Mouse (Mus musculus) heart, postnatal 36 days (tissue): ENCODE measurements at regions not wholly inside any gene's neighbourhood (a gene's known extent, or its start where the extent isn't known, plus 50 kb on each side); places are given as distances from the start of the nearest gene placed in this dataset.
"Not testable (repeated sequence)": the region's sequence is repeated elsewhere in the genome, so short reads cannot be mapped to it uniquely, and the experiment has no call there.

Experiments
- DNase-seq, 2 experiments: peaks; one replicate each; pipeline ENCODE4 v3.0.0; 2021 to 2022
- intact Hi-C: fragments of 180-260 bp; cut with DNase I; formaldehyde crosslinking; loops from one replicate; pipeline ENCODE4 v1.15.1; 2025

DNA sequence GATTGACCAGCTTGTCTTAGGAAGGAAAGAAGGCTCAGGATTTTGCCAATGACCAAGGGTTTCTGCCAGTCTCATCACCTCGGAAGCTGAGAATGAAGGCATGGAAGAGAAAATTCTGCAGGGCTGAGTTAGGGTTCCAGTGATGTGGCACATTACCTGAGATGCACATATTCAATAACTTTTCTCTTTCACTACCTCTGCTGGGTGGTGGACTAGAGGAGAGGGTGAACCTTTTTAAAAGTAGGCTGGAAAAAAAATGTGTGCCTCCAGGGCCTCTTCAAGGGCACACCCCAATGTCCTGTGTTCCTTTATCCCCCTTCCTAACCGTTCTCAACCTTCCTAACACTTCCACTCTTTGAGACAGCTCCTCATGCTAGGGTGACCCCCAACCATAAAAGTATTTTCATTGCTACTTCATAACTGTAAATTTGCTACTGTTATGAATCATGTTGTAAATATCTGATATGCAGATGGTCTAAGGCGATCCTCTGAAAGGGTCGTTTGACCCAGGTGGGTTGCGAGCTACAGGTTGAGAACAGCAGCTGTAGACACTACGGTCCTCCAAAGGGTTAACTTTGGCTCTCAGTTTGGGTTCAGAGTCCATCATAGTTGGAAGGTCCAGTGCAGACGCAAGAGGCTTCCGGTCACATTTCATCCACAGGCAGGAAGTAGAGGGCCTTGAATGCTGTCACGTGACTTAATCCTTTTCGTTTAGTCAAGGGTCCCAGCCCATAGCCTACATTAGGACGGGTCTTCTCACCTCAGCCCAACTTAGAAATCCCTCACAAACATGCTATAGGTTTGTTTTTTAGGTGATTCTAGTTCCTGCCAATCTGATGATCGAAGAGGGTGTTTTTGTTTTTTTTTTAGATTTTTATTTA is 75.1 kb upstream of the Cpsf6 start:
- intact Hi-C loops: loop anchor here (1.0 kb wide), 1 partner anchor 222 kb away; no protein-coding TSS in a partner anchor
- no peak for DNase-seq

DNA sequence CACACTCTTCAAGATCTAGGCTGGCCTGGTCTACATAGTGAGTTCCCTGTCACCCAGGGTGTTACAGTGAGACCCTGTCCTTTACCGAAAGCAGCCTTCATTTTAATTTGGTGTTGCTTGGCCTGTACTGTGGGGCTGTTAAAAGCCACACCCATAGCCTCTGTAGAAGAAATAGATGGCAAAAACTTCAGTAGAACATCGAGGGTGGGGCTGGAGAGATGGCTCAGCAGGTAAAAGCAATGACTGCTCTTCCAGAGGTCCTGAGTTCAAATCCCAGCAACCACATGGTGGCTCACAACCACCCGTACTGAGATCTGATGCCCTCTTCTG is 74.3 kb upstream of the Cpsf6 start:
- no peak for DNase-seq
- intact Hi-C loops: no loop called here

DNA sequence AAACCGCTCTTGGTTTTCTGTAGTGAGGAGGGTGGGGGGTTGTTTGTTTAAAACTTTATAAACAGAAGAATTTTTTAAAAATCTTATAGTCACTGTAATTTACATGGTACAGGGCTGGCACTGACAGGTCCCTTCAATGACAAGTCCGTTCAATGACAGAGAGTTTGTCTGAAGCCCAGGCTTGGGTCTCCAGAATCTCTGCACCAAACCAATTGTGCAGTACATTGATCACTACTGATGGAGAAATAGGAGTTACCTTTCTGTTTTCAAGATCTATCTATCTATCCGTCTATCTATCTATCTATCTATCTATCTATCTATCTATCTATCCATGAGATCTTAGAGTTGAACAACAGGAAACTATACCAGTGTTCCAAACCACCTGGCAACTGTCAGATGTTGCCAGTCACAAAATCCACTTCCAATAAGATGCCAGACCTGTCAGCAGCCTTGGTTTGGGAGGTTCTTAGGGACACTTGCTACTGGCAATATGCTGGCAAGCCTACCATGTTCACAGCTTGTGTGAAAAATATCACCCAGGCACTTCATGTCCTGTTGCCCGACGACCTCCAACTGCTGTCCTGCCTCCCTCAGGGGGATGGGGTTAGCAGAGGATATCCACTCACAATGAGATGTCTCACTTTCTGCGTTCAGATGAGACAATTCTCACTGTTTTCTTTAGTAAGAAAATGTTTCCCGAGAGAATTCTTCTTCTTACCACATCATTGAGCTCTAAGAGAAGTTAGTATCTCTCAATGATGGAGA is 73.8 kb upstream of the Cpsf6 start:
- intact Hi-C loops: no loop called here
- no peak for DNase-seq

DNA sequence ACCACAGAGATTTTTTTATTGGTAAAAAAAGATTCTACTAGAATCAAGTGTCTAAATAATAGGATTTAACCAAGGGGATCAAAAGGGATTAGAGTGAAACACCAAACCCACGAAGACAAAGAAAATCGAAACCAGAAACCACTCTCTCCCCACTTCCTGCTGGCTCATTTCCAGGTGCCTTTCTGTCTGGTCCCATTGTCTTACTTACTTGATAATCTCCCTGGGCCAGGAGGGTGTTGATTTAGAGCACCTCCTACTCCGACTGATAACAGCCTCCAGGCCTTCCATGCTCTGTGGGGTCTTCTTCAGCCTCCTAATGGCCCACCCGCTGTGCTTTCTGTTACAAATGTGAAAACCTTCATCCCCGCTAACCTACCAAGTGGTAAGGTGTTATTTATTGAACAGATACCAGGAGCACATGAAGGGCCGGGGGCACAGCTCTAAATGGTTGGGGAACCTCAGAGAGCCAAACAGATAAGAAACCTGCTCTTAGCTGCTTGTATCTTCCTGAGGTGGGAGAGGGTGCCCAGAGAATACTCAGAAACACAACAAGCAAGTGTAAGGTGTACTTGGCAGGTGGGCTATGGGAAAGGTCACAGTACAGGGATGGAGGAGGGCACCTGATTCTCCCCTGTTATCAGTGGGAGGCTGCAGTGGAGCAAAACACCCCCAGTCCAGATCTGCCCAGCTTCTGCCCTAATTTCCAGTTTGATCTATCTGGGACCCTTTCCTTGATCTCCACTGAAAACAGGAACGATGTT is 72.6 kb upstream of the Cpsf6 start:
- intact Hi-C loops: no loop called here
- peak; percentile 39 to 44 for DNase-seq

DNA sequence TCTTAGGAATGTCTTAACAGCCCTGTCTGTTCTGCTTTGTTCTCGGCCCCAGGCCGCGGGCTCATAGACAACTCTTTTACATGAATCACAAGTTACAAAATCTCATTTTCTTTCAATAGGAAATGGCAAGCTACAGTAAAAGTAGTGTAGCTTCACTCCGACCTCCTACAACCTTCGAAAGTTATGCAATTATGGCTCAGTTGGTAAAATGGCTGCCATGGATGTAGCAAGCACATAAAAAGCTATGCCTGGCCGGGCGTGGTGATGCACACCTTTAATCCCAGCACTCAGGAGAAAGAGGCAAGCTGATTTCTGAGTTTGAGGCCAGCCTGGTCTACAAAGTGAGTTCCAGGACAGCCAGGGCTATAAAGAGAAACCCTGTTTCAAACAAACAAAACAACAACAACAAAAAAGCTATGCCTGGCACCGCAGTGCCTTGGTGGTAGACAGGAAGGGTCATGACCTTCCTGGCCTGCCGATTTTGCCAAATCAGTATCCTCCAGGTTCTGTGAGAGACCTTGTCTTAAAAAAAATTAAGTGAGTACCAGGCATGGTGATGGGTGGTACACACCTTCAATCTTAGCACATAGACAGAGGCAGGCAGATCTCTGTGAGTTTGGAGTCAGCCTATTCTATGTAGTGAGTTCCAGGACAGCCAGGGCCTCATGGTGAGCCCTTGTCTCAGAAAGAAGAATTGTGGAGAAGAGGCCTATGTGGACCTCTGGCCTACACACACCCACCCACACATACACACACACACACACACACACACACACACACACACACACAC is 71.8 kb upstream of the Cpsf6 start:
- DNase-seq: no peak
- intact Hi-C loops: no loop called here

DNA sequence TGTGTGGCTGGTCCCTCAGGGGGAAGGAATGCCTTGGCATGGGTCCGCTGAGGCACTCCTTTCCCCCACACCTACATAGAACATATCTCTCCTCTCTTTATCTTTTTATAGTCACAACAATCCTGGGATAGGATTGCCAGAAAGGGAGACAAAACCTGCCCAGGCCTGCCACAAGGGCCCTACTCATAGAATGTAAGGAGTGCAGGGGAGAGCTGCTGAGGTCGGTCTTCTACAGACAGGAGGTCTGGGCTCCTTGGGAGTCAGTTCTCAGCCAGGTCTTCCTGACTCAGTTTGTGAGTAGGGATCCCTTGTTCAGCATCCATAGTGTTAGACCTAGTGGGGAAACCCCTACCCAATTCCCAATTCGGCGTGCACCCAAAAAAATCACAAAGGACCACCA is 70.8 kb upstream of the Cpsf6 start:
- no peak for DNase-seq
- intact Hi-C loops: no loop called here

DNA sequence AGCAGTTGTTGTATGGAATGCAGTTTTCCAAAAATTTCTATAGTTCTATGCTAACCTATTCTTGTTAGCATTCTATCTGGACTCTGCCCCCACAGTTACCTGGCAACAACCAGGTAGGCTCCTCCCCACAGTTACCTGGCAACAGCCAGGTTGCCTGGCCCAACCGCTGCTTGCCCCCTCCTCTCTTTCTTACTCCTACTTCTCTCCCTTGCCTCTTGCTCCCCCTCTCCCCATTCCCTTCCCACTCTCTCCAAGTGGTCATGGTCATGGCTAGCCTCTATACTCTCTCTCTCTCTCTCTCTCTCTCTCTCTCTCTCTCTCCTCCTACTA is 70.4 kb upstream of the Cpsf6 start:
- no peak for DNase-seq
- intact Hi-C loops: no loop called here

DNA sequence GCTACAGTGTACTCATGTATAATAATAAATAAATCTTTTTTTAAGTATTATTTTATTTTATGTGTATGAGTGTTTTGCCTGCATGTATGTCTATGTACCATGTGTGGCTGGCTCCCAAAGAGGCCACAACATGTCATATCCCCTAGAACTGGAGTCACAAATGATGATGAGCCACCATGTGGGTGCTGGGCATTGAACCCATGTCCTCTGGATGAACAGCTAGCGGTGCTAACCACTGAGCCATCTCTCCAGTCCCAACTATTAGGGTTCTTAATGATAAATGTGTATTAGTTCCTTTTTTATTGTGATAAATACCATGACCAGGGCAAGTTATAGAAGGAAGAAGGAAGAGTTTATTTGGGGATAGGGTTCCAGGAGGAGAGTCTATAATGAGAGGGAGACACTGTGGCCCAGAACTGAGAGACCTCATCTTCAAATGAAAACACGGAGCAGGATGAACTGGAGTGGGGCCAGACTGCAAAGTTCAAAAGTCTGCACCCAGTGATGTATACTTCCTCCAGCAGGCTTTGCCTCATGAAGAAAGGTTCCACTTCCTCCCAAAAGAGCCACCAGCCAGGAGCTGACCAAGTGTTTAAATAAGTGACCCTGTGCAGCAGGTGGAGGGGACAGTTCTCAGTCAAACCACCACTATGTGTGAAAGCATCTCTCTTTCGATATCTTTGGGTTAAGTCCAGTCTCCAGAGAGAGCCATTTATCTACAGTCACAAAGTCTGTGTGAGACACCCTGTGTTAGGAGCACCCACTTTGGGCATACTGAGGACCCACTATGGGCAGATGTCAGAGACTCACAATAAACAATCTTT is 69.8 kb upstream of the Cpsf6 start:
- intact Hi-C loops: no loop called here
- DNase-seq: no peak

DNA sequence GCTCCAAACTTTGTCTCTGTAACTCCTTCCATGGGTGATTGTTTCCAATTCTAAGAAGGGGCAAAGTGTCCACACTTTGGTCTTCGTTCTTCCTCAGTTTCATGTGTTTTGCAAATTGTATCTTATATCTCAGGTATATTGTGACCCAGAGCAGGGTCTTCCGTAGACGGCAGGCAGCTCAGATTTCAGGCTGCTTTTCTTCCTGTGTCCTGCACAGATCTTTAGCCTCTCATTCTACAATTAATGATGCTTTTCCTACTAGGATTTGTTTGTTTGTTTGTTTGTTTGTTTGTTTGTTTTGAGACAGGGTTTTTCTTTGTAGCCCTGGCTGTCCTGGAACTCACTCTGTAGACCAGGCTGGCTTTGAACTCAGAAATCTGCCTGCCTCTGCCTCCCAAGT is 69.0 kb upstream of the Cpsf6 start:
- DNase-seq, intact Hi-C loops: not testable (repeated sequence)

DNA sequence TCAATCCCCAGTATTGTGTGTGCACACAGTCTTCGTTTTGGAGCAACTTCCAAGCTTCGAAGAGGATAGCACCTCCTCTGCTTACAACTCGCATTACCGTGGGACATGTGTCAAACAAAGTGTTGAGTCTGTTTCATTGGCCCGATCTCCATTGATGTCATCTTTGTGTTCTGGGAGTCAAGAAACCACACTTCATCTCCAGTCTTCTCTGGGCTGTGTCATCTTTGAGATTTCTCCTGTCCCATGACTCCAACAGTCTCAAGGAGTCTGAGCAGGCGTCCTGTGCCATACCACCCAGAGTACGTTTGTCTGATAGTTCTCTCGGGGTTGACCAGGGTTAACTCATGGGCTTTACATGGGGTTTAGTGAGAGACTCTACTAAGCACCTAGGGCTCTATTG is 67.8 kb upstream of the Cpsf6 start:
- intact Hi-C loops: no loop called here
- DNase-seq: no peak

DNA sequence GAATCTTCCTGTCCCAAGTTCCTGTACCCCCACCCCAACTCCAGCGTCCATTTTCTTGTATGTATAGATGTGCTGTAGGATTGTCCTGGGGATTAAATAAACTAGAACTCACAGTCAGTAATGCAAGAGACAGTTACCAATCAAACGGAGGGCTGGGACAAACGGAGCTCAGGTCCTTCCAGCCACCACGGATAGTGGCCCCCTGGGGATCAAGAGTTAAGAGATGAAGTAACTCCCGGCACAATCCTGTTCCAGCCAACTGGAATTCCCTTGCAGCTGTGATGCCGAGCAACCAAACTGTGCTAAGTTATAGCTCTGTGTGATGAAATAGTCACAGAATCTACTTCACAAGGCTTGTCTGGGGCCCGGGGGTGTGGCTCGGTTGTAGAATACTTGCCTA is 67.4 kb upstream of the Cpsf6 start:
- intact Hi-C loops: no loop called here
- DNase-seq: no peak

DNA sequence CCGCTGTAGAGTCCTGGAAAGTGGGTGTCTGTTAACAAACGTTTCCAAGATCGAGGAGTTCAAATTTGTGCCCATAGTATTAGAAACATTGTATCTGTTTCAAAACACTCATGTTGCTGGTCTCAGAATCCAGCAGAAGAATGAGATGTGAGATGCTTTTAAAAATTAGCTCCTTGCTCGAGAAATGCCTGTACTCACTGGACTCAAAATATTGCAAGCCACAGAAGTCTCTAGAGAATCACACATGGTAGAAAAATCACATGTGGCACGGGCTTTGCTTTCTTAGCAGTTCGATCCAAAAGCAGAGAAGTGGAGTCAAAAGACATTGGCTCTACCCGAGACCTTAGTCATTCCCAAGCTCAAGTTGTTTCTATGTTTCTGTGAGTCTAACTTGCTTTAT is 67.0 kb upstream of the Cpsf6 start:
- intact Hi-C loops: no loop called here

DNA sequence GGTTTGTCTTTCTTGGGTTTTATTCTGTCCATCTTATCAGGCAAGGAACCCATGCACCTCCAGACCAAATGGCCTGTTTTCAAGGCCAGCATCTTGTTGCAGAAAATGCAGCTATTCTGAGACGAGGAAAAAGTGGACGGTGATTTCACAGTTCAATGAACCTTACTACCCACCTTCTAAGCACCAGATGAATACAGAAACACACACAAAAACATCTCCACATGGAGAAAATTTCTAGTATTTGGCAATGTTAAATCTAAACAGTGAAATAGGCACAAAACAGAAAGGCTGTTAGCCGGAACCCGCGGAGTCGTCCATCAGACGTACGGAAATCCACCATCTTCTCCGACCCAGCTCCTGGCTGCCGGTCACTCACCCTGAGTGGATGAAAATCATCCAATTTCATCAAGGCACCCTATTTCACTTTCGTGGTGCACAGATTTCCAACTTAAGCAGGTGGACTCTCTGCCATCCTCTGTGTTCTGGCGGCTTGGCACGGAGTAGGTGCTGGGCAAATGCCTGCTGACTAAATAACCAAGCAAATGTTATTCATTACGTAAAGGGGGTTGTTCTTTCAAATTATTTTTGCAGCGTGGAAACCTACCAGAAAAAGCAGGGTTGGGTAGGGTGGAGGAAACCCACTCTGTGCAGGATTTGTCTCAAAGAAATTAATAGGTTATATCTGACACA is 66.1 kb upstream of the Cpsf6 start:
- no peak for DNase-seq
- intact Hi-C loops: no loop called here

More for the DNA sequence above, 67.0 kb upstream of the Cpsf6 start:
- no peak for DNase-seq

DNA sequence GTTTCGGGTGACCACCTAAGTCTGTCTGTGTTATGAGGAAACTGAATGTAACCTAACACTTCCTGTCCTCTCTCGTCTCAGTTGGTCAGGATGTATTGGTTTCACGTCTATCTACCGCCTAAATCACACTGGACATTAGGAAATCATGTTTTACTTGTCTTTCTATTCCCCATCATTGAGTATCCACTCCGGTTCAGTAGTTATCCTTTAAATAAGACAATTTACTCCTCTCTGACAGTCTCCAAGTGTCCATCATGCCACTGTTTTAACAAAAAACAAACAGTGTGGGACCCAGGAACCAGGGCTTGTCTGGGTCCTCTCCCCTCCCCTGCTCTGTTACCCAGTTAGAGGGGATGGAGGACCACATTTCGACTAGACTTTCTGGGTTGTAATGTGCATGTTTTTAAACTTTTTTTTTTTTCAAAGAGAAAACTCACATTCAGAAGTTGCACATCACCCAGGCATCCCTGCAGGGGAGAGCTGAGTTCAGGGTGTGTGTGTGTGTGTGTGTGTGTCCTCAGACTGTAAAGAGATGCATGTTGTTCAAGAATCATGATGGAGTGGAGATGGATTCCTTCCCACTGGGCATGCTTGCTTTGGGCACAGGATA is 65.5 kb upstream of the Cpsf6 start:
- intact Hi-C loops: no loop called here

DNA sequence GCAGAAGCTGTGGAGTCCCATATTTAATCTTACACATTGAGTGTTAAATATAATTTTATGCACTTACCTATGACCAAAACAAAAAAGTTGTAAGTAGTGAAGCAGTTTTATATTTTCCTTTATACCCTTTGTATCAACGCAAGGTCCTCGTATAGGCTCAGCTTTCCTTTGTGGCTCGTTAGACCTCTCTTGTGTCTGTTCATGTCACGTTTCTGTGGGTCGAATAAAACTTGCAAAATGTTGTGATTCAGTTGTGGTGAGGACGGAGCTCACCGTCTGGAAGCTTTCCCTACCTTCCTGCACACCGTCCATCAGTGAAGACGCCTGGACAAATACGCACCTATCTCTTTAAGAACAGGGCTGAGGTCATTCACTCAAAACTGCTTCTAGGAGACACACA is 64.9 kb upstream of the Cpsf6 start:
- no peak for DNase-seq
- intact Hi-C loops: no loop called here

More for the DNA sequence above, 65.5 kb upstream of the Cpsf6 start:
- no peak for DNase-seq

DNA sequence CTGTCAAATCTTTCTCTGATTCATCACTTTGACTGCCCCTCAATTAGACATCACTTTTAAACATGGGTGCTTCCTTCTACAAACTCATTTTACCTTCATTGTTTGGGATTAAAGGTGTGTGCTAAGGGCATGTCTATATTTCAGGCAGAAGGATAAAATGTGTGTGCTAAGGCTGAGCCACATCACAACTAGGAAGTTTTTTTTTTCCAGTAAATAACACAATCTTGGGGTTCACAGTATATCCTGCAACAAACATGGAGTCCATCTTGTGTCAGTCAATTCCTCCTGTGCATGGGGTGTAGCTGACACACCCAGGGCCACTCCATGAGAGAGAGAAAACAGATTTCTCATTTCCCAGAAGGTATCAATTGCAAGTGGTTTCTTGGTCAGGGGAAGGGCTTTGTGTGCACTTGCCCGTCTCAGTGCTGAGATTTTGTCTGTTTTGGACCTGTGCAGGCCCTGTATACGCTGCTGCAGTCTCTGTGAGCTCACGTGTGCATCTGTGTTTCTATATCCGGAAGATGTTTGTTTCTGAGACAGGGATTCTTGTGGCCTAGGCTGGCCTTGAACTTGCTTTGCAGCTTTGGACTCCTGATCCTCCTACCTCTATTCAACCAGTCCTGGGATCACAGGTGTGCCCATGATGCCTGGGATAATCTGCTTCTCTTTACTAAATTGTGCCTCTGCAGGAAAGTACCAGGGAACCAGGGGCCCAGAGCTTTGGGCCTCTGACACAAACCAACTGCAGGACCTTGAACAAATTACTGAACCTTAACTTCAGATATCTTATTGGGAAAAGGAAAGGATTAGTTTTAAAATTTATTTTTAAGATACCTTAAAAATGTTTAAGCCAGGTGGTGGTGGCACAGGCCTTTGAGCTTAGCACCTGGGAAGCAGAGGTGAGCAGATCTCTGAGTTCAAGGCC is 63.9 kb upstream of the Cpsf6 start:
- intact Hi-C loops: no loop called here
- DNase-seq: no peak

DNA sequence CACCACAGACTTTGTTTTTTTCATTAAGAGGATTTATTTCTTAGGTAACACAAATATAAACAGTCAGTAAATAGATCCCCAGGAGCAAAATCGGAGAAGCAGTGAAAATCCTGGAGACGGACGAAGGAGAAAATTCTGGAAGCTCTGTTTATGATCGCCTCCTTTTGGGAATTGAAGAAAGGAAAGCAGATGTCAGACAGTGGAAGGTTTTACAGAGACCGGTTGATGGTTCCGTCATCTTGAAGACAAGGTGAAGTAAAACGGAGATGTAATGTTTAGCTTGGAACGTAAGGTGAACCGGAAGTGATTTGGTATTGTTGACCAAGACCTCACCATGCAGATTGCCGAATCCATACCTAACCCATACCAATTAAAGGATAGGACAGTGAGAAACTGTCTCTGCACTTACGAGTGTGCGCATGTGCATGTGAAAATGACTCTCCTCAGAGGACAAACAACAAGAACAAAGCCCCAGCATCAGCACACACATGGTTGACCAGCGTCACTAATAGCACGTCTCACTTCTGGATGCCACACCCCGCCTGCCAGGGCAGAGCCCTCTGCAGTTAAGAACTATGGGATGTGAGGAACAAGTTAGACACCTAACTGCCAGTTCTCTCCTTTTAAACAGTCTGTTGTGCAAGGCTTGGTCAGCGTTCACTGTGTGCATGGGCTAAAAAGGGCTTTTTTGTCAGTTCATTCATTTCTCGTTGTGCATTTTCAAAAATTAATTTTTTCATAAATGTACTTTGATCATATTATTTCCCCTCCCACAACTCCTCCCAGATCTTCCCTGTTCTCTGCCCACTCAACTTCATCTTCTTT is 62.4 kb upstream of the Cpsf6 start:
- intact Hi-C loops: no loop called here
- no peak for DNase-seq
